Mouse (Mus musculus): ENCODE data around the gene Naa25. TPM values are rescaled to one million over a fixed set of nuclear protein-coding genes. Genes with fewer than 3 reads are reported as not detected.

The Naa25 gene
- polyA plus RNA-seq, 1 experiment: 21.6 TPM

DNA sequence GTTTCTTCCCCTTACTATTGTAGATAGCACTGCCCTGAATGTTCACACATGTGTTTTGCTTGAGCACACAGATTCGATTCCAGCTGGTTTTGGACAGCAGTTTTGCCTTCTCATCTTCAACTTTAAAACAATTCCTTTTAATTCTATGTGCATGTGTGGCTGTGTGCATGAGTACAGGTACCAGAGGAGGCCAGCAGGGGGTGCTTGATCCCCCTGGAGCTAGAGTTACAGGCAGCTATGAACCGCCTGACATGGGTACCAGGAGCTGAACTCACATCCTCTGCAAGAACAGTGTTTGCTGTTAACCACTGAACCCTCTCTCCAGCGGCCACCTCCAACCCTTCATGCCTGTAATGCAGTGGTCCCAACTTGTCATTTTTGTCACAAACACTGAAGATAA, 50.7 kb downstream of the Naa25 start:
- H3K4me3 ChIP-seq (ENCODE audit: insufficient read depth, low read length): no peak overlapping the region
- no peak overlapping the region for H3K27ac ChIP-seq (ENCODE audit: insufficient read depth, low read length)
- H3K4me1 ChIP-seq (ENCODE audit: control insufficient read depth, insufficient read depth, low read length): 0 out of 2 replicates have a peak, but pooled peaks cover 1% of the 10 kb centered on the region
- TF ChIP-seq CTCF (IDR thresholded peaks at IDR 0.05; ENCODE audit: extremely low read depth, insufficient read depth, low read length) (0 out of 2 replicates have a peak, but pooled peaks have one; percentile 19), POLR2A (IDR thresholded peaks at IDR 0.05; ENCODE audit: extremely low read depth, insufficient read depth, low read length) (no peak)

DNA sequence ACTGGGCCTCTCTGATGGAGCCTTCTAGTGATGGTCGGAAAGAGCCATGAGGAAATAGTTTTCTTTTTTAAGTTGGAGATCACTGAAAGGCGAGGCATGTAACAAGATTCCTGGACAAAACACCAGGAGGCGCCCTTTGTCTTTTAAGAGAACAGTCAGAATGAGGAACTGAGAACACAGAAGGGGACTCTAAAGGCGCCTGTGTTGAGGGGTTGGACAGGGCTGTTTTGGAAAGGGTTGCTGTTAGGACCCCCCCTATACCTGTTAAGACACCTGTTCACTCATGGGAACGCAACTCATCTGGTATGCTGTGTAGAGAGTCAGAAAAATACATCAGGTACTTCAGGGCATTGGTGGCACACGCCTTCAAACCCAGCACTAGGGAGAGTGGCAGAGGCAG, 52.2 kb downstream of the Naa25 start:
- Histone ChIP-seq H3K4me1 (ENCODE audit: control insufficient read depth, insufficient read depth, low read length) (0 out of 2 replicates have a peak, but pooled peaks cover 1% of the 10 kb centered on the region), H3K27ac (ENCODE audit: insufficient read depth, low read length) (no peak overlapping the region), H3K4me3 (ENCODE audit: insufficient read depth, low read length) (no peak overlapping the region)
- TF ChIP-seq POLR2A (IDR thresholded peaks at IDR 0.05; ENCODE audit: extremely low read depth, insufficient read depth, low read length) (no peak), CTCF (IDR thresholded peaks at IDR 0.05; ENCODE audit: extremely low read depth, insufficient read depth, low read length) (peak; percentile 14; the same call in 1 of the 2 replicates)

DNA sequence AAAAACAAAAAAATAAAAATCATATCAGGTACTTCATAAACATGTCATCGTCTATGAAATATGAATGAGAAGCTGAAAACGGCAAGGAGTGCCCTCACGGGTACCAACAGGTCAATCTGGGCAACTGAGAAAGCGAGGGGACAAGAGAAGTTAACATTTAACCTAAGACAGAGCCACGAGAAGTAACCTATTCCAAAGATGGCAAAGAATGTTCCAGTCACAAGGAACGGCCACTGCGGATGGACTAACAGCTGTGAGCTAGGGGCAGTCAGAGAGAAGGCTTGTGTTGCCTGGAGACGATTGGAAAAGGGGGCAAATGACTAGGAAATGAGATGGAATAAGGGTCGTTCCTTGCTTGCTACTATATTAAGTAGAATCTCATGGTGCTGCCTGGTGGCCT, 52.7 kb downstream of the Naa25 start:
- Histone ChIP-seq H3K4me1 (ENCODE audit: control insufficient read depth, insufficient read depth, low read length) (0 out of 2 replicates have a peak, but pooled peaks cover 1% of the 10 kb centered on the region), H3K4me3 (ENCODE audit: insufficient read depth, low read length) (no peak overlapping the region), H3K27ac (ENCODE audit: insufficient read depth, low read length) (no peak overlapping the region)
- TF ChIP-seq POLR2A (IDR thresholded peaks at IDR 0.05; ENCODE audit: extremely low read depth, insufficient read depth, low read length) (no peak), CTCF (IDR thresholded peaks at IDR 0.05; ENCODE audit: extremely low read depth, insufficient read depth, low read length) (no peak)

DNA sequence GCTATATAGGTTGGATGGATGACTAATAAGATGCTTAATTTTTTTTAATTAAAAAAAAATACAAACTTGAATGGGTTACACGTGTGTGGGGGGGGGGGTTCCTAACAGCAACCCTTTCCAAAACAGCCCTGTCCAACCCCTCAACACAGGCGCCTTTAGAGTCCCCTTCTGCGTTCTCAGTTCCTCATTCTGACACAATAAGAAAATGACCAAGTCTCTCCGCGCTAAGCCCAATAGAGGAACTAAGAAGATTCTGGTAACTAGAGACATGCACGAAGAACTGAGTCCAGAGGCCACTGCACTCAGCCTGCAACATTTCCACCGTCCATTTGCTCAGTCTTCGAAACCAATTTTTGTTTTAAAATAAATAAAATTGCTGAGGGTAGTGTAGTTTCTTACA, 53.5 kb downstream of the Naa25 start:
- no peak overlapping the region for H3K27ac ChIP-seq (ENCODE audit: insufficient read depth, low read length)

DNA sequence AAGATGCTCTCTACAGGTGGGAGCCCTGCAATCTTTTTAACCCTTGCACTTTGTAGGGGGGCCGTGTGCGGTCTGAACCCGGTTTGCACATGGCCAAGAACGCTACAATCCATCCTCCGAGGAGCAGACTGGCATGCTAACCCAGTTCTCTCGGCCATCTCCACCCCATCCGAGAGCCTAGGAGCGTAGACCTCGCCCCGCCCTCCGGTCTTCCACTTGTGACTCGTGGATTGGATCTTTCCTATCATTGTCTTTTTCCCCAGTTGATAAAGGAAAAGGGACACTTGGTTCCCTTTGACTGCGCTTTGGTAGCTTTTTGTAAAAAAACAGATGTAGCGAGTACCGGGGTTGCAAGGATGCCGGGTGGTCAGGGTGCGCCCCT, 53.9 kb downstream of the Naa25 start, which contains the start of gene Tmem116:
TSS of gene Tmem116 (plus strand) at position 250 of the 382 bp plus-strand sequence.
- 0 out of 2 replicates have a peak, but pooled peaks cover 1% of the 10 kb centered on the region for H3K4me1 ChIP-seq (ENCODE audit: control insufficient read depth, insufficient read depth, low read length)
- peak within 1 kb of the TSS; percentile 96 for H3K27ac ChIP-seq (ENCODE audit: insufficient read depth, low read length)
- H3K4me3 ChIP-seq (ENCODE audit: insufficient read depth, low read length): peak within 1 kb of the TSS; percentile 84
- TF ChIP-seq CTCF (IDR thresholded peaks at IDR 0.05; ENCODE audit: extremely low read depth, insufficient read depth, low read length) (no peak), POLR2A (IDR thresholded peaks at IDR 0.05; ENCODE audit: extremely low read depth, insufficient read depth, low read length) (no peak; the same call in 1 of the 2 replicates)

More for the DNA sequence above, 53.5 kb downstream of the Naa25 start:
- H3K4me3 ChIP-seq (ENCODE audit: insufficient read depth, low read length): peak overlapping the region; percentile 84
- TF ChIP-seq POLR2A (IDR thresholded peaks at IDR 0.05; ENCODE audit: extremely low read depth, insufficient read depth, low read length) (no peak), CTCF (IDR thresholded peaks at IDR 0.05; ENCODE audit: extremely low read depth, insufficient read depth, low read length) (no peak)
- 0 out of 2 replicates have a peak, but pooled peaks cover 1% of the 10 kb centered on the region for H3K4me1 ChIP-seq (ENCODE audit: control insufficient read depth, insufficient read depth, low read length)

DNA sequence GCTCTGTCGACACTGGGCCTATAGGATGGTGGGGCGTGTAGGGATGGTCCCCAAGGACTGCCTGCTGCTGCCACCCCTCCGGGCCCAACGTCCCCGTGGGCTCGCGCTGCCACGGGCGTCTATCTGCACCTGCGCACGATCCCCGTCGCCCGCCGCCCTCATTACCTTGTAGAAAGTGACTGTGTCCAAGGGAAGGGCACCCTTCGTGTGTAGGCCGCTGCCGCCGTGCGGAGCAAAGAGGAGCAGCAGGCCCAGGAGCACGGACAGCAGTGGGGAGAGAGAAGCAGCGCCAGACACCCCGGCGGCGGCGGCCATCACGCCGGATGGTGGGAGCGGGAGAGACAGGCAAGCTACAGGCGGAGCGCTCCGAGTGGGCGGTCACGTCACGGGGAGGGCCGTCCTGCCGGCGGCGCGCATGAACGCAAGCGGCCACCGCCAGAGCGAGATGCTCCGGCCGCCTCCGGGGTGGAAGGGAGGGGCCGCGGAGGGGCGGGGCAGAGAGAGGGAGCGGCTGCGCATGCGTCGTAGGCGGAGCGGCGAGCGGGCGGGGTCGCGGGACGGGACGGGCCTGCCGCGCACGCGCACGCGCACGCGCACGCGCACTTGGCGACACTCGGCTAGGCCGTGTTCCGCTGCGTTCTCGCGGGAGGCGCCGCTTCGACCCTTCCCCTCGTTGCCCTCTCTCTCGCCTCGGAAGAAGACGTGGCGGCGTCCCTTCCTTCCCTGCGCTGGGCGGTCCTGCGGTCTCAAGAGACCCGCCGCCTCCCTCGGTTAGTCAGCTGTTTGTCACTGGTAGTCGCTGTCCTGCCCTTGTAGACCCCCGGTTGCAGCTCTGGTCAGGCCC, 54.5 kb downstream of the Naa25 start, which contains the start of gene Erp29:
TSS of gene Erp29 (minus strand) at position 481 of the 844 bp plus-strand sequence.
- peak within 1 kb of the TSS; percentile 84 for H3K4me3 ChIP-seq (ENCODE audit: insufficient read depth, low read length)
- no peak for TF ChIP-seq CTCF (IDR thresholded peaks at IDR 0.05; ENCODE audit: extremely low read depth, insufficient read depth, low read length)
- TF ChIP-seq POLR2A (IDR thresholded peaks at IDR 0.05; ENCODE audit: extremely low read depth, insufficient read depth, low read length): peak; percentile 91

DNA sequence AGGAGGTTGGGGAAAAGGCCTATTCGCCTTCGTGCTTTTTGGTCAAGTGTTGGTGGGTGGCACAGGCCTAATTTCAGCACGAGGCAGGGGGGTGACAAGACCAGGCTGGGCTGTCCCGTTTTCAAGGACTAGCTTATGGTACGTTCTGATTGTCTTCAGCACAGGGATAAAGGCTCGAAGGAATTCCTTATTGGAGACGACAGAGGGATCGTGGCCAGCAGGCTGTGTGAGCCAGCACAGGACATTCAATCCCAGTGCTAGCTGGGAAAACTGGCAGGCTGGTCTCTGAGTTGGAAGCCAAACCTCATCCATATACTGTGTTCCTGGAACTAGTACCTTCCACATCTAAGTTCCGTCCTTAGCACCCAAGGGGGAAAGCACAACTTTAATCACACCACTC, 55.2 kb downstream of the Naa25 start:
- Histone ChIP-seq H3K27ac (ENCODE audit: insufficient read depth, low read length) (peak overlapping the region; percentile 88), H3K4me1 (ENCODE audit: control insufficient read depth, insufficient read depth, low read length) (0 out of 2 replicates have a peak, but pooled peaks cover 1% of the 10 kb centered on the region), H3K4me3 (ENCODE audit: insufficient read depth, low read length) (peak overlapping the region; percentile 84)
- TF ChIP-seq POLR2A (IDR thresholded peaks at IDR 0.05; ENCODE audit: extremely low read depth, insufficient read depth, low read length) (no peak), CTCF (IDR thresholded peaks at IDR 0.05; ENCODE audit: extremely low read depth, insufficient read depth, low read length) (no peak)

More for the DNA sequence above, 54.5 kb downstream of the Naa25 start, which contains the start of gene Erp29:
- 0 out of 2 replicates have a peak, but pooled peaks cover 1% of the 10 kb centered on the region for H3K4me1 ChIP-seq (ENCODE audit: control insufficient read depth, insufficient read depth, low read length)
- H3K27ac ChIP-seq (ENCODE audit: insufficient read depth, low read length): peak within 1 kb of the TSS; percentile 96

DNA sequence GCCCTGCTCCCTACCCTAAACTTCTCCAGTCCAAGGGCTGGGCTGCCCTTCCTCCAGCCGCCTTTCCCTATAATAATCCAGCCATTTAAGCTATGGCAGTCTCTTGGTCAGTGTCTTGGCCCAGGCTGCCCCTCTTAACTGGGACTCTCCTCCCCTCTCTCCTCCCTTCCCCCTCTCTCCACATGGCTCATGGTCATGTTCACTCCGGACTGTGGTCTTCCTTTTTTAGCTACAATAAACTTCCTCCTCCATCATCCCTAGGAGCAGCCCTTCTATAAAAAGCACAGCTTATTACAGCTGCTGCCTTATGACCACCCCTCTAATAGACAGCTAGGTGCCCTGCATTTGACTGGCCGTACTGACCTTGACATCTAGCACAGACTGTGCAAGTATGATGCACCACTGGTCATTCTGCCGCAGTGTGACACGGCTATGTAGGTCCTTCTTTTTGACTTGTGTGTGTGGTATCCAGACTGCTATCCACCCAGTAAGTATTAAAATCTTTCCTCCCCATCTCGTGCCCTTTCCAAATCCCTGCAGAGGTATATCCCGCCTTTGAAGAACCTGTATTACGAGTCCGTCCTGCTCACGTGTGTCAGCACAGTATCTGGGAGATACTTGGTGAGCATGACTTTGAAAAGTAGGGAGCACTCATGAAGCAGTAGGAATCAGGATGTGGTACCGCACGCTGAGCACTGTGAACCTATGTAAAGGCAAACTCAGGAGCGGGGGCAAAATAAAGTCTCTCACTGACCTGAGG, 56.2 kb downstream of the Naa25 start:
- TF ChIP-seq CTCF (IDR thresholded peaks at IDR 0.05; ENCODE audit: extremely low read depth, insufficient read depth, low read length): no peak
- TF ChIP-seq POLR2A (IDR thresholded peaks at IDR 0.05; ENCODE audit: extremely low read depth, insufficient read depth, low read length): no peak
- Histone ChIP-seq H3K4me3 (ENCODE audit: insufficient read depth, low read length) (no peak overlapping the region), H3K27ac (ENCODE audit: insufficient read depth, low read length) (no peak overlapping the region), H3K4me1 (ENCODE audit: control insufficient read depth, insufficient read depth, low read length) (0 out of 2 replicates have a peak, but pooled peaks cover 1% of the 10 kb centered on the region)

DNA sequence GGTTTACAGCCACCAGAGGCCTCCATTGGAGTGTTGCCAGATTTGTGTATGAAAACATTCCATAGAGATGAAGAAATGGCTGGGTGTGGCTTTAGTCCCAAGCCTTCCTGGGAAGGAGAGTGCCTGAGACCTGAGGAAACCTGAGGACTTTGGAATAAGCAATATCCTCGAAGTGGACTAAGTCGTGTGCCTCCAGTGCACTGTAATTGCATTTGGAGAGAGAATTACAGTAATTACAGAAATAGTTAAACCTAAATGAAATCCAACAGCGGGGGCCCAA, 56.7 kb downstream of the Naa25 start:
- H3K27ac ChIP-seq (ENCODE audit: insufficient read depth, low read length): no peak overlapping the region
- TF ChIP-seq POLR2A (IDR thresholded peaks at IDR 0.05; ENCODE audit: extremely low read depth, insufficient read depth, low read length) (no peak), CTCF (IDR thresholded peaks at IDR 0.05; ENCODE audit: extremely low read depth, insufficient read depth, low read length) (no peak)
- H3K4me3 ChIP-seq (ENCODE audit: insufficient read depth, low read length): no peak overlapping the region
- 0 out of 2 replicates have a peak, but pooled peaks cover 1% of the 10 kb centered on the region for H3K4me1 ChIP-seq (ENCODE audit: control insufficient read depth, insufficient read depth, low read length)
